Mouse (Mus musculus) MEL (cell line): ENCODE data around the gene Anapc10.

ENCODE experiments used
- CTCF ChIP-seq, 3 experiments: IDR thresholded peaks in 2 of 3; conservative IDR thresholded peaks in 1 of 3; 2 replicates each; pipeline ENCODE4 v1.5.1; 2011 to 2012; ENCODE audit warnings: low read length in 3 of 3, low read depth in 2 of 3, mild to moderate bottlenecking in 2 of 3, improper control_type of control experiment in 1 of 3, inconsistent platforms in 1 of 3, mixed read lengths in 1 of 3, moderate library complexity in 1 of 3; ENCODE audit not compliant: control insufficient read depth in 1 of 3, insufficient read depth in 1 of 3, poor library complexity in 1 of 3, severe bottlenecking in 1 of 3
- GATA1 ChIP-seq: IDR thresholded peaks from 2 replicates; pipeline ENCODE4 v1.6.1; 2011; ENCODE audit warnings: low read depth, low read length, improper control_type of control experiment
- MAX ChIP-seq: IDR thresholded peaks from 2 replicates; pipeline ENCODE4 v1.6.1; 2011; ENCODE audit warnings: low read length, improper control_type of control experiment
- POLR2A ChIP-seq, 2 experiments: IDR thresholded peaks; 2 replicates each; pipeline ENCODE4 v1.6.1; 2011 to 2012; ENCODE audit warnings: low read length in 2 of 2, mild to moderate bottlenecking in 2 of 2, control low read depth in 1 of 2, improper control_type of control experiment in 1 of 2, low read depth in 1 of 2, moderate library complexity in 1 of 2; ENCODE audit not compliant: control insufficient read depth in 1 of 2, insufficient read depth in 1 of 2, poor library complexity in 1 of 2
- USF2 ChIP-seq, 2 experiments: IDR thresholded peaks; 2 replicates each; pipeline ENCODE4 v1.6.1; 2011 to 2012; ENCODE audit warnings: improper control_type of control experiment in 2 of 2, low read length in 2 of 2, borderline replicate concordance in 1 of 2, inconsistent platforms in 1 of 2, low read depth in 1 of 2, mild to moderate bottlenecking in 1 of 2; ENCODE audit not compliant: insufficient read depth in 1 of 2

- TF ChIP-seq GATA1 (no peak), MAX (no peak), POLR2A (IDR thresholded peaks at IDR 0.05; ENCODE audit: control insufficient read depth in 1 of 2, insufficient read depth in 1 of 2, low read depth in 1 of 2, low read length in 2 of 2, poor library complexity in 1 of 2) (no peak), CTCF (IDR thresholded peaks at IDR 0.05 in 2 of 3, conservative IDR thresholded peaks at IDR 0.05 in 1 of 3; ENCODE audit: control insufficient read depth in 1 of 3, insufficient read depth in 1 of 3, low read depth in 2 of 3, low read length in 3 of 3, poor library complexity in 1 of 3, severe bottlenecking in 1 of 3) (no peak), USF2 (IDR thresholded peaks at IDR 0.05; ENCODE audit: borderline replicate concordance in 1 of 2, insufficient read depth in 1 of 2, low read depth in 1 of 2, low read length in 2 of 2) (no peak)
Measured at GRCm38 (mm10) chr8:79706687-79707086, 4.9 kb upstream of the Anapc10 start.
